Mouse (Mus musculus) lung, adult 18-20 months (tissue): Measurements from ENCODE around the gene Olfr64.

Experiments used
- DNase-seq, 2 experiments: peaks; one replicate each; pipeline ENCODE4 v3.0.0; 2022; ENCODE audit warnings: mixed read lengths in 2 of 2

Olfr64 gene

DNA sequence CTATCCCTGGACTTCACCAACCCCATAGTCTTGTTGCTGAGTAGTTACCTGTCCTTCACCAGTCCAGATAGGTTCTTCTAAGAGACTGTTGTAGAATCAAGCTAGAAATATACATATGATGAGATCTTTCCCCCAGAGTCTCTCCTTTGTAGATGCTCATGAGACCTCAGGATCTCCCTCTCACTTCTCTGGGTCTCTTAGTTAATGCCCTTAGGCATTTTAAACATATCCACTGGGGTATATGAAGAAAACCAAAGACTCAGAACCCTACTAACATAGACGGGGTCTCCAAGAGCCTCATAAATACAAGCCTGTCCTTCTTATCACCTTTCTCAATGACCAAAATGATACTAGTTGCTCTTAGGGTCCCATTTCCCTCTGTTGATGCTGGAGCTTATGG, at the start of gene Olfr64:
Gene Olfr64, minus strand, starts transcription at position 101 of the 400 bp plus-strand sequence.
- DNase-seq, result no peak

DNA sequence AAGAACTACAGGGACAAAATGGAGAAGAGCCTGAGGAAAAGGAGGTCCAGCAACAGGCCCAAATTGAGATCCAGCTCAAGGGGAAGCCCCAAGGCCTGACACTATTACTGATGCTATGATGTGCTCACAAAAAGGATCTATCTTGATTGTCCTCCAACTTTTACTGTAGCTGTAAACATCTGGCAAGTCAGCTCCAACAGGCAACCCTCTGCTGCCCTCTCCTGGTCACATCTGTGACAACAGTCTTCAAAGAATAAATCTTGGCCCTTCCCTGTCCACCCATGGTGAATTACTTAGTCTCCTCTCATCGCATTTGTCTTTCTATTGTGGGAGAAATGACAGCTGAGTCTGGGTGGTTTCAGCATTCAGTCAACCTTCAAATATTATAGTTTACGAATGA, 48.4 kb upstream of the Olfr64 start:
- DNase-seq, result peak in 1 of 2 experiments; percentile 6

DNA sequence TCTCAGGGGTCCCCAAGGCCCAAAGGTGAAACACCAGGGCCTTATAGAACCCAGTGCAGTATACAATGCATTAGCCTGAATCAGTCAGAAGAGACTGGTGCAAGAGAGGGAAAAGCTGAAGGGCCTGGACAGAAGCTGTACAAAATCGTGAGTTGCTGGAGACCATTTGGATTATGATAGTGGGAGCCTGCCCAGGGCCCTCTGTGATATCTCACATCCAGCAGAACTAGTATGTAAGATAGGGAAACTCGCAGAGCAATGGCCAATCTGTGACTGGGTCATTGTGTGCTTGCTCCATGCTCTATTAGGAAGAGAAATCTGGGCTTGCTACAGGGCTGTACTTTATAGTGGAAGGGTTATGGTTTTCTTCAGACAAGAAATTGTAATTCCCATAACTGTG, 40.0 kb upstream of the Olfr64 start, which contains the start of gene Olfr632:
Gene Olfr632, plus strand, starts transcription at position 84 of the 400 bp plus-strand sequence.
- no peak for DNase-seq

DNA sequence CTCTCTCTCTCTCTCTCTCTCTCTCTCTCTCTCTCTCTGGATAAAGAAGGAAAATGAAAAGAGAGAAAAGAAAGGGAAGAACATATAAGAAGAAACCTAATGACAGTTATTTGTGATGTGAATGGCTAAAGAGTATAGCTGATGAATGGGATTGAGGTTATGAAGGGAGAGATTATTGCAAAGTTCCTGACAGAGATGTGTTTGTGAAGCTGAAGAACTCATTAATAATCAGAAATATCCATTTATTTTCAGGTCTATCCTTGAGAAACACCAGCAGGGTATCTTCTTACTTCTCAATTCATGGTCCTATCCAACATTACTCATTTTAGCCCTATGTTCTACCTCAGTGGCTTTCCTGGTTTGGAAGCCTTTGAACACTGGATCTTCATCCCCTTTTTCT, 34.2 kb upstream of the Olfr64 start, which contains the start of gene Olfr631:
Gene Olfr631, plus strand, starts transcription at position 301 of the 400 bp plus-strand sequence.
- DNase-seq, result no peak

DNA sequence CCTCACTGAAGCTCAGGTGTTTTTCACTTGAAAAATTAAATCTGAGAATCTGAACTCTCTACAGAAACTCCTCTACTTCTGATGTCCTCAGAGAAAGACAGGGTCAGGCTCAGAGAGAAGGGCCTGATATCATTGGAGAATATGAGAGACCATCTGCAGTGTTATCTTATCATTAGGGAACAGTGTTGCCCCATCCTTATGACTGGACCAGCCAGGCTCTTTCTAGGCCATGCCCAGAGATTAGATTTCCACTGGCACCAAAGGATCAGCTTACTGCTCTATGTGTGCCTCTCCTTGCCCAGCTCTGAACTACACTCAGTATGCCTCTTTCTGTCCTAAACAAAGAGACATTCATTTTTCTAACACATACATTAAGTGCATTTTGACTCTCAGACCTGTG, 21.1 kb upstream of the Olfr64 start:
- DNase-seq, result no peak

DNA sequence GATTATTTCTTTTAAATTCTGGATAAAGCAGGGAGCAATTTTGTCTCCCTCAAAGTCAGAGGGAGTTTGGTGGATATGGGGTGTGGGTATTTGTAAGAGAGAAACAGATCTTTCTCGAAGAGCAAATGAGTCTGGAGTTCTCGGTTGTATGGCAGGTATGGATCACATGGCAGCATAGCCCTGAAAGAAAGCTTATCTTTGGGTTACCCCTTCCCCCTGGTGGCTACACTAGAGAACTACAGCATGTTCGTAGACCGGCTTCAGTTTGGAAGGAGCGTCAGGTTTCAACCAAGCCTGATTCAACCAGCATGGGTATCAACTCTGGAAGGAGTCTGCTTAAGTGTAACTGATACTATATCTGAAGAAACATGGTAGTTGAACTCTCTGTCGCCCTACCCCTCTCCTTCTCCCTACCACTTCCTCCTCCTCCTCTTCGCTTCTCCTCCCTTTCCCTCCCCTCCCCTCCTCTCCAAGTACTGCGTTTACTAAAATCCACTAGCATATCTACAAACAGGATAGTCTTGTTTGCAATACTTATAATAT, 18.8 kb upstream of the Olfr64 start:
- DNase-seq, result no peak

DNA sequence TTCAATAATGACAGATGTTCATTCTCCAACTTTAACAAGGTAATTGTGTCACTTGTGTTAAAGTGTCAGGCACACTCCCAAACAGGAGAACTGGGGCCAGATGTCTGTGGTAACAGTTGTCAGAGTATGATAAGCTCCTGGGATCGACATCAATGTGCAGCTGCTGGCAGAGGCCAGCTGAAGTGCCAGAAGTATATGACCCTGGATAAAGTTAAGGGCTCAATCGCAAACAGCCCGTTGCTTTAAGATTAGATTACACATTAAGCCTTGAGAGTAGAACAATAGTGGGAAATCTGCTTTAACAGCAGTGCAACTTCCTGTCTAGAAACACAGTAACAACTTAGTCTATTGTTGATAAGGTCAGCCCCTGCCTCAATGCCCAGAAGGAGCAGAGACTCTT, 15.8 kb upstream of the Olfr64 start:
- DNase-seq, result no peak

DNA sequence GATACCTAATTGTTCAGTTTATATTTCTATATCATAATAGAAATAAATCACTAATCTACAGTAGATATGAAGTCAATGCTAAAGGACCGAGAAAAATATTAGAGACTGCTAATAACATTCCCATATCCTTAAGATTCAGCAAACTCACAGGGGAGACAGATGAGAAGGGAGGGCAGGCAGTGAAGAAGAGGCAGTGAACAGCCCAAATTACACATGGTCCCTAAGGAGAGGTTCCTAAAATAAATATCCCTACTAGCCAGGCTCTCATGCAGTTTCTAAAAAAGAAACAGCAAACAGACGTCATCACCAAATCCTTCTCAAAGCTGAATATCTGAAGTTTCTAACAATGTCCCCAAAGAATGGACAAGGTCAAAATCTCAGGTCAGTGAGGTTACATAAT, 8.9 kb upstream of the Olfr64 start, which contains the start of gene Olfr65:
Gene Olfr65, plus strand, starts transcription at position 301 of the 400 bp plus-strand sequence.
- DNase-seq, result no peak

DNA sequence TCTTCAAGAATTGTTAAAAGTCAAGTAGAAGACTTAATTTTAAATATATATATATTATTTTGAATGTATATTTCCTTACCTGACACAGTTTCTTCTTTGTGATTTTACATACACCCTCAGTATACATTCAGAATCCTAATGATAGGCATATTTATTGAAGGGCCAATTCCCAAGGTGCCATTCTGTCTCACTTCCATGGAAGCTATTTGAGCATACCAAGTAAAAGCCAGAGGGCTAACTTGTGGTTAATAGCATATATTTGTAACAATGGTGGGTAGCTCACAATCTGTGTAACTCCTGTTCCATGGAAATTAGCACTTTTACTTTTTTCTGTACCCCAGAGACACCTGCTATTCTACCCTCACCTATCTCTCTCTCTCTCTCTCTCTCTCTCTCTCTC, 8.1 kb downstream of the Olfr64 start, which contains the start of gene Olfr66:
Gene Olfr66, minus strand, starts transcription at position 101 of the 400 bp plus-strand sequence.
- no peak for DNase-seq

DNA sequence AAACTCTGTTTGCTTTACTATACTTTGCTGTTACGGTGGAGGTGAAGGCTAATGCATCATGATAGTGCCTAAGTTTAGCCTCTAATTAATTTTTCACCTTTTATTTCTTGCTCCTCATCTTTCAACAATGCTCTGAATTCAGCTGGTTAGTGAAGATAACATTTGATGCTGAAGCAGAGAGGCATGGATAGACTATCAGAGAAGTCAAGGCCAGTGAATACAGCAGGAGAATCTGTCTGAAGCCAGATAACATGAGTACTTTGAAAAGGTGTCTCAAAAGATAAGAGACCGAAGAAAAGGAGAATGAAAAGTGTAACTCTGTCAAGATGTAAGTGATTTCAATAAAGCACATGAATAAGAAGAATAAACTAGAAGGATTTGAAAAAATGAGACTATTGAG, 17.2 kb downstream of the Olfr64 start:
- no peak for DNase-seq

DNA sequence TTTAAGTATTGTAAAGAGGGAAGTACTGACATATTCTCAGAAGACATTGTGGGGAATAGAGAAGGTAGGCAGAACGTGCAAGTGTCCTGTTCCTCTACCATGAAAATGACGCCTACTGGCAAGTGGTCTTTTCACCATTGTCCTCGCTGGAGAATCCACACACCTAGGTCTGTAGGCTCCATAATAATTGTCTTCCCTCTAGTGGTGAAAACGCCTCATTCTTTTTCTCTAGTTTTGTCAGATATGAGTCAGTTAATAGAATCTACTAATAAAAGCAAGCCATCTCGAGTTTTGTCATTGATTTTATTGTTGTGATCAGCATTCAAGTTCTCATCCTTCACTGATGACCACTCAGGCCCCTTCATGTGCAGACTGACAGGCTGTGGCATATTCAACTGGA, 19.8 kb downstream of the Olfr64 start:
- no peak for DNase-seq

DNA sequence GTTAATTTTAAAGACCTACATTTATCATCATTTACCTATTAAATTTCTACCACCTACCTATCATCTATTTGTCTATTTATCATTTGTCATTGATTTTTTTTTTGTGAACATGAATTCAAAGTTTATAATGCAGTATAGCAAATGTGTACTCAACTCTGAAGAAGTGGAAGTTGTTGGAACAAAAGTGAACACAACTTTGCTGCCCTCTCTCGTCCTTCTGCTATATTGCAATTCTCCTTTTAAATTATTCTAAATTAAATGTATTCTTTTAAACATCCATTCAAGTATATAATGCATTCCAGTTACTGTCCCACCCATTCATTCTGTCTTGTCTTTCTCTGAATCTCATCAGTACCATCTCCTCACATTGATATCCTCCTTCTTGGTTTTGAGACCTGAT, 21.2 kb downstream of the Olfr64 start:
- DNase-seq, result no peak

DNA sequence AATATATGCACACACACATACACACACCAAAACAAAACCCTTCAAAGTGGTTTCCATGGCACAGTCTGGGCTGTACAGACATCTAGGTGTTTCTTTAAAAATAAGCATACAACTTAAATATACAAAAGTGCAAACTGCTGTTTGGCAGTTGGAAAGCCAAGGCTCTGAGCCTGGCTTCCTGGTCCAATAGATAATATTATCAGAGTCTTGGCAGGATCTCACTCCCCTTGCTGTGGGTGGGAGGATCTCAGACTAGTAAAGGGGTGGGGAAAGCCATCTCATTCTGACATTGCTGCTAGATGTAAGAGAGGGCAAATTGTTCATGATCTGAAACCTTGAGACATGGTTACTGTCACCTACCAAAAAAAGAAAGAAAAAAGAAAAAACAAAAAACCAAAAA, 23.6 kb downstream of the Olfr64 start:
- no peak for DNase-seq

DNA sequence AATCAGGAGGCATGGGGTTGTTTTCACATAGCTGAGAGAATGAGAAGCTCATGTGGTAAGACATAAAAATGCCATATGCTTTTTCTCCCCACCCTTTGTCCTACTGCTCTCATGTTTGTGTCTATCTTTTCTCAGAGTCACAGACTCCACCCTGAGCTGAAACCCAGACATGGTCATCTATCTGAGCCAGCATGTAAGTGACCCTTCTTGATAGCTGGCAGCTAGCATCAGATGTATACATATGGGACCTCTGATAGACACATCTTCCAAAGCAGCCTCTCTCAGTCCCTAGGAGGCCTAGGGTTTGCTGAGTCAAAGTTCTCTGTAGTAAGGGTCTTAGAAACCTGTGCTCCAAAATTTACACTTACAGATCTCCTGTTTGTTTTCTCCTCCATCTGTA, 28.6 kb downstream of the Olfr64 start:
- DNase-seq, result no peak

DNA sequence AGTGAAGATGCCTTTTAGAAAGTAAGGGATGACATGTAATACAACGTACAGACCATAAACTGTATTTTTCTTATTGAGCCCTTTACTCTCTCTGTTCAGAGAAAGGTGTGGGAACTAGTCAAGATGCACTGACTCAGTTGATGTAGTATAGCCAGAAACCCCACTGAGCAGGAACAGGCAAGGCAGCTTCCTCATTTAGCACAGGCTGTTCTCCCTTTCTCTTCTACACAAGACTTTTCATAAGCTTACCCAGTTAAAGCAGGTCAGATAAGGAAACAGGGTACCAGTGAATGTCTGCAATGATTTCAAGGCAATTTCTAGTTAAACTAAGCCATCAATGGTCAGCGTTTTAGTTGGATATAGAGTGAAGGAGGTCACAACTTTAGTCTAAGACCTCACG, 32.8 kb downstream of the Olfr64 start:
- DNase-seq, result no peak

DNA sequence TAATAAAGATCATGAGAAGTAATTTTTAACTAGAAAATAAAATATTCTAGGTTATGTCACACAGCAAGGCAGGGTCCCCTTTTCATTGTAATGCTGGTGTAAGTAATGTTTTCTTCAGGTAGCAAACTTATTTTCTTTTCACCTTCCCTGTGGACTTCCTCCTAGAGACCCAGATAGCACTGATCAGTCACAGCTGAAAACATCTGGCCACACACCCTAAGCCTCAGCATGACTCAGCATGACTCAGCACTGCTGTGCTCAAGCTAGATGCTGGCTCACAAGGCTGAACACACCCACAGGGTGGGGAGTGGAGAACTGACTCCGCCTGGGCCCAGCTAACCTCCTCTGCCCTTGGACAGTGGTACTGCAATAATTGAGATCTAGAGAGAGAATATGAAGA, 33.4 kb downstream of the Olfr64 start:
- DNase-seq, result peak; percentile 1 to 4

DNA sequence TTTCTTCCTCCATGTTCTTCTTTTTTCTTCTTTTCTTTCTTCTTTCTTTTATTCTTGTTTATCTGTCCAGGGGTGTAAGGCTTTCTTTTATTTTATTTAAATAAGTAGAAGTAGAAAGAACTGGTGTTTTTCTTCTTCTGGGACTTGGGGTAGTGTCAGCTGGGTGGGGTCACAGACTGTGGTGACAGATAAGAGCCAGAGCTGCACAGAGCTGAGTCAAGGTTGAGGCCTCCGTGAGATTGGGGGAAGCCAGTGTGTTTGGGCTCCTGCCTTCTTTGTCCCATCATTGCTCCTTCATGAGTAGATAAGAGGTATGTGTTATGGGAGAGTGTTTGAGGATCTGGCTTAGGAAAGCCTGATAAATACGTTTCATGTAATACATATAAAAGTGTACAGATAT, 35.2 kb downstream of the Olfr64 start:
- no peak for DNase-seq

DNA sequence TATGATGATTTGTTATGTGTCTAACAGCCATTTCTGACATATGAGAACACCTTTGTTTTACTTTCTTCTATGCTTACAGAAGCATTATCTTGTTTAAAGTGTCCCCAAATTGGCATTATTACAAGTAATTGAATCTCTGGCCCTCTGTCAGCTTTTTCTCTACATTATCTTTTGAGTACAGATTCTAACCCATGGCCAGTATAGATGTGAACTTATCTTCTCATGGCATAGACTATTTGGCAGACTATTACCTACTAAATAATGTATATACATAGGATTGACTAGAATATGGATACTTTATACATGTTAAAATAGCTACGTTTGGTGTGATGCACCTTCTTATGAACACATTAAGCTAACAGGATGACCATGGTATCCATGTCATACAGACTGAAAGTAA, 39.6 kb downstream of the Olfr64 start:
- no peak for DNase-seq

DNA sequence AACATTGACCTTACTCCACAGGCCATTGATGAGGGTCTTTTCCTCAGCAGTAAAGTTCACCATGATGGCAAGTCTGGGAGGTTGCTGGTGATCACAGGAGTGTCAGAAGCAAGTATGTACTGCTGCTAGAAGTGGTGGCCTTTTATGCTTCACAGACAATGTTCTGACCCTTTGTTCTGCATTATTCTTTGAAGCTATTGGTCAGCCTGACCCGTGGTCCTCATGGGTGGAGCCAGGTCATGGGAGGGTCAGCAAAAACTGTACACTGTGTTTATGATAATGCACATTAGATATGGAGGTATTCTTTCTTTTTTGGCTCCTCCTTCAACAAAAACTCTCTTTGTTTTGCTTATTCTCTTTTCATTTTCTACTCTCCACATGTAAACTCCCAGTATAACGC, 41.2 kb downstream of the Olfr64 start, which contains the start of gene Hbb-y:
Gene Hbb-y, minus strand, starts transcription at position 127 of the 400 bp plus-strand sequence.
- DNase-seq, result no peak

DNA sequence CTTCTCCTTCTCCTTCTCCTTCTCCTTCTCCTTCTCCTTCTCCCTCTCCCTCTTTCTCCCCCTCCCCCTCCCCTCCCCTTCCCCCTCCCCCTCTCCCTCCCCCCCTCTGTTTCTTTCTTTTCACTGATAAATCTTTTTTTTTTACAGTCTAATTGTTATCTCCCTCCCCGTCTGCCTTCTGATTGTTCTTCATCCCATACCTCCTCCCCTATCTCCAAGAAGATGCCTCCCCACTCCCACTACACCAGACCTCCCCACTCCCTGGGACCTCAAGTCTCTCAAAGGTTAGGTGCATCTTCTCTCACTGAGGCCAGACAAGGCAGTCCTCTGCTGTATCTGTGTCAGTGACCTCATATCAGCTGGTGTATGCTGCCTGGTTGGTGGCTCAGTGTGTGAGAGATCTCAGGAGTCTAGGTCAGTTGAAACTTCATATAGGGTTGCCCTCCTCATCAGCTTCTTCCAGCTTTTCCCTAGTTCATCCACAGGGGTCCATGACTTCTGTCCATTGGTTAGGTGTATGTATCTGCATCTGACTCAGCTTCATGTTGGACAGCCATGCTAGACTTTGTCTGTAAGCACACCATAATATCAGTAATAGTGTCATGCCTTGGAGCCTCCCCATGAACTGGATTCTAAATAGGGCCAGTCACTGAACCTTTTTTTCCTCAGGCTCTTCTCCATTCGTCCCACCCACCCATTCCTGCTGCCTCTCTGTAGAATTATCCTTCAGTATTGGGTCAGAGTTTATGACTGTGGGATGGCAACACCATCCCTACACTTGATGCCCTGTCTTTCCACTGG, 49.6 kb downstream of the Olfr64 start:
- DNase-seq, result no peak

DNA sequence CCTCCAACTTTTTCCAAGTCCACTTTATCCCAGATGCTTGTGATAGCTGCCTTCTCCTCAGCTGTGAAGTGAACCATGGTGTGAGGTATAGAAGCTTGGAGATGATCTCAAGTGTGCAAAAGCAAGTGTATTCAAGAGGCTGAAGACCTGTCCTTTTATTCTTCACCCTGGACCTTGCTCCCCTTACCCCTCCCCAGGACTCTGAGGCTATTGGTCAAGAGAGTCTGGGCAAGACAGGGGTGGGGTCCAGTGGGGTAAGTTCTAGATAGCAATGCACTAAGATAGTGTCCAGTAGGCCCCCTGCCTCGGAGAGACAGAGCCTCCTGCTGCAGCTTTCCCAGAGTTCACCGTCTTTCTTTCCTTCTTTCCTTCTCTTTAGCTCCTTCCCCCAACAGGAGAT, 51.3 kb downstream of the Olfr64 start, which contains the start of gene Hbb-bh1:
Gene Hbb-bh1, minus strand, starts transcription at position 131 of the 400 bp plus-strand sequence.
- no peak for DNase-seq

DNA sequence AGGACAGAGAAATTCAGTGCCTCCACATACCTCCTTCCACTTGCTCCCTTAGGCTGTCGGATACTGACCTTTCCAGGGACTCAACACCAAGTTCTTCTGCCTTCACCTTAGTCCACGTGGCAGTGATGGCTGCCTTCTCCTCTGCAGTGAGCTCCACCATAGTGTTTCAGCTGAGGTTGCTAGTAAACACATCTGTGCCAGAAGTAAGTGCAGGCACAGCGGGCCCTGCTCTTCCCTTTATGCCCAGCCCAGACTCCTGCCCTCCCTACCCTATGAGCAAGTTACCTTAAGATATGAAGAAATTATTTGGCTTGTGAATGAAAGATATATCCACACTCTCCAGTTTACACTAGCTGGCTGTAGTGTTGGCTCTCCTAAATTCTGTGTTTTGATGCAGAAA, 54.0 kb downstream of the Olfr64 start, which contains the start of gene Hbb-bh2:
Gene Hbb-bh2, minus strand, starts transcription at position 253 of the 400 bp plus-strand sequence.
- DNase-seq, result no peak
